Mouse (Mus musculus) left cerebral cortex, postnatal 36 days (tissue): ENCODE data around the gene Sars2. TPM values are rescaled to one million over a fixed set of nuclear protein-coding genes. Genes with fewer than 3 reads are reported as not detected.

Experiments
- DNase-seq, 2 experiments: peaks; one replicate each; pipeline ENCODE4 v3.0.0; 2021 to 2022; ENCODE audit warnings: low spot score in 2 of 2, mixed read lengths in 1 of 2
- intact Hi-C: fragments of 180-260 bp; cut with DNase I; formaldehyde crosslinking; loops from one replicate; pipeline ENCODE4 v1.15.1; 2025
- total RNA-seq, 2 experiments: library from RNA; stranded (reverse); gene quantifications; 2 replicates each; pipeline ENCODE4 v1.2.3; 2021

Sars2 gene
- total RNA-seq, 2 experiments from 2014 or later = 14.9 to 15.1 TPM

DNA sequence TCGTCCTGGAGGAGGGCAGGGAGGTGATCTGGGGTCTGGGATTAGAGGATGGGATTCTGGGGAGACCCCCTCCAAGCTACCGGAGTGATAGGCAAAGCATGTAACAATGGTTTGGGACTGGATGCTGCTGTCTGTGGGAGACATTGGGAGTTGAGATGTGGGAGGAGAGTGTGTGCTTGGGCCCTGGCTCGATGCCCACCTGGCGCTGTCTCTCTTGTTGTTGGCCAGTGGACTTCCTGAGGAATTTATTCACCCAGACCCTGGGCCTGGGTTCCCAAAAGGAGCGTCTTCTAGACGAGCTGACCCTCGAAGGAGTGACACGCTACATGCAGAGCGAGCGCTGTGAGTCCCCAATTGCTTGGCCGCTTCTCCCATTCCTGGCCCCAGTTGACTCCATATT lies 30.1 kb downstream of the Sars2 start:
- DNase-seq = no peak
- intact Hi-C loops = no loop called here

DNA sequence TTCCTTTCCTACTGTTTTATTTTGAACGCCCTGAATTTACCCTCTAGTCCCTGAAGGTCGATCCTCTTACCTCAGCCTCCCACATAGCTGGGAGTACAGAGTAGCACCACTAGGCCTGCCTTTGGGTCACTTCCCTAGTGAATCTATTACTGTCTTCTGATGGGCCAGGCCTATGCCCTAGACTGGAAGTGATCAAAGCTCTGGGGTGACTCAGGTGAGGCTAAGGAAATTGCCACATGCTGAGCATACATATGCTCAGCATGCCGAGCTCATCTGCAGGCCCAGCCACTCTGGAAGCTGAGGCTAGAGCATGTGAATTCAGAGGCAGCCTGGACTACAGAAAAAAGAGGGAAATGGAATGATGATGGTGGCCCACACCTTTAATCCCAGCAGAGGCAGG lies 31.4 kb downstream of the Sars2 start:
- DNase-seq = no peak
- intact Hi-C loops = no loop called here

DNA sequence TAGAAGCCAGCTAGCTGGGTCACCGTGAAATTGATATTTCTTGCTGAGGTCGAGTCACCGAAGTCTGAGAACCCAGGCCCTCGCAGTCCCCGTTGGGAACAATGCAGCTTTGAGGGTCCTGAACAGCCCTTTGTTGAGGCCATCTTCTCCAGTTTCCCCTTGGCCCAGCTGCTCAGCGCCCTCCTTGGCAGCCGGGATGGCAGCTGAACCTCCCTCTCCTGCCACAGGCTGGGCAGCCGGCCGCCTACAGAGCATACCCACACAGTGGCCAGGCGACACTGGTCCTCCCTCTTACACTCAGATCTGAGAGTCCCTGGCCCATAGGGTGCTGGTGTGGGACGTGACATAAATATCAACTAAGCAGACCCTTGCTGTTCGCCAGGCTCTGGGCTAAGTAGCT lies 32.4 kb downstream of the Sars2 start:
- intact Hi-C loops = no loop called here
- DNase-seq = no peak

- intact Hi-C loops = no loop called here
- DNase-seq = no peak
Observed at GRCm38 (mm10) chr7:28775129-28775528, 33.3 kb downstream of the Sars2 start.

DNA sequence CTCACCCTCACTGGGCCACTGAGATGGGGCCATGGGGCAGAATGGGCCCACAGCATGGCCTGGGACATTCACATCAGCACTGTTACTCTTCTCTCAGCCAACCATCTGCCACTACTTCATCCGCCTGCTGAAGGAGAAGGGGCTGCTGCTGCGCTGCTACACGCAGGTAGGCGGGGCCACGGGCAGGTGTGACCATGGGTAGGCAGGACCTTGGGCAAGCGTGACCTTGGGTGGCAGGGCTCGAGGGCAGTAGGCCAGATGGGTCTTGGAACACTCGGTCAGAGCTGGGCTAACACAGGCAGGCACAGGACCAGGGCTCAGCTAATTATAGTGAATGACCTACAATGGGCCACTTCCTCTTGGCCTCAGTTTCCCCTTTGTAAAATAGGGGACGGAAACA lies 37.0 kb downstream of the Sars2 start:
- no peak for DNase-seq
- intact Hi-C loops = no loop called here

DNA sequence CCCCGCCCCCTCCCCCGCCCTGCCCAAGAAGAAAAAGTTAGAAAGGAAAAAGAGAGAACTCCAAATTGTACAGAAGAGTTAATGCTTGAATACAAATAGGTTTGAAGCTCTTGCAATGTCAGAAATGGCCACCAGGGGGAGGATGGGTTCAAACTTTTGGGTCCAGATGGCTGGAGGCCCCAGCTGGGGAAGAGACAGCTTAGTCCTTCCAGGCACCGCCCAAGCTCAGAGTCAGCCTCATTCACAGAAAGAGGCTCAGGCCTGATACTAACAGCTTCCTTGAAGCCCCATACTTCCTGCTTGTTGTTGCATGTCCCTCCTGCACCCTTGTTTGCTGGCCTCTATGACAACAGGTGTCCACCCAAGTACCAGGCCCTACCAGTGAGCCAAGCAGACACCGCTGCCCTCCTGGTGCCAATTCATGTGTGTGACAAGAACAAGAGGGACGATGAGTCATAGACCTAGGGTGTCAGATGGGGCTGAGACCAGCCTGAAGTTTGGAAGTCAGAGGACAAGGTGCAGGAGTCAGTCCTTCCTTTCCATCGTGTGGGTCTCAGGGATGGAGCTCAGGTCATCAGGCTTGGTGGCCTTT lies 38.4 kb downstream of the Sars2 start:
- peak; percentile 78 to 88 for DNase-seq
- intact Hi-C loops = loop anchor here (10.0 kb wide), 1 partner anchor 255 kb away; no protein-coding TSS in a partner anchor

DNA sequence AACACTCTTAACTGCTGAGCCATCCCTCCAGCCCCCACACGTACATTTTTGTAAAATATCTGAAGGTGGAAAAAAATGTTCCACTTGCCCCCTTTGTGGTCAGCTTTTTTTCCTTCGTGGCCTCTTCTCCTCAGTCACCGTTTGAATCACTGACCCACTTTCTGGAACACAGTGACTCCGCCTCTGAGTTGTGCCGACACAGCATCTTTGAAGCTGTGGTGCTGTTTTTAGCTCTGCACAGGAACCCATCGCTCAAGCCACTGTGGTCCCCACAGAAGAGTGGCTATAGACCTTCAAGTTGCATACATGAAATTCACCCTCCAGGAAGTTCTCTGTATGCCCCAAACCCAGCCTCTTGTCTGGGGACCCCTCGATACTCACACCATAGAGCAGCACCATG lies 39.1 kb downstream of the Sars2 start:
- intact Hi-C loops = loop anchor here (10.0 kb wide), 1 partner anchor 254 kb away; no protein-coding TSS in a partner anchor
- DNase-seq = peak; percentile 32 to 33

GRCm38 (mm10) chr7:28781261-28781663 lies 39.5 kb downstream of the Sars2 start:
- intact Hi-C loops = loop anchor here (10.0 kb wide), 1 partner anchor 254 kb away; no protein-coding TSS in a partner anchor
- DNase-seq = no peak

DNA sequence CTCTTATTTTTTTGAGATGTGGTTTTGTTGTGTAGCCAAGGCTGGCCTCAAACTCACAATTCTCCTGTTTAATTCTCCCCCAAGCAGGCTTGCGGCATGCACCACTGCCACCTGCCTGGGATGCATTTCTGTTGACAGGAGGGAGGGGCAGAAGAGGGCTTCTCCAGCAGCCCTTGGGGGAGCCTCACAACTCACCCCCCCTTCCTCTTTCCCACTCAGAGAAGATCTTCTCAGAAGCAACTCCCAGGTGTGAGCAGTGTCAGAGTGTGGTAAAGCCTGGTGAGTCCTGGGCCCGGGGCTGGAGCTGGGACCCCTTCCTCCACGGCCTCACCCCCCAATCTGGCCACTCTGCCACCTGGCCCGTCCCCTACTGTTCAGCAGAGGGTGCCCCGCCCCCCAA lies 43.4 kb downstream of the Sars2 start:
- intact Hi-C loops = loop anchor here (10.0 kb wide), 1 partner anchor 250 kb away; no protein-coding TSS in a partner anchor
- no peak for DNase-seq

- intact Hi-C loops = loop anchor here (10.0 kb wide), 1 partner anchor 247 kb away; no protein-coding TSS in a partner anchor
- no peak for DNase-seq
Observed at GRCm38 (mm10) chr7:28787884-28788283, 46.1 kb downstream of the Sars2 start.

DNA sequence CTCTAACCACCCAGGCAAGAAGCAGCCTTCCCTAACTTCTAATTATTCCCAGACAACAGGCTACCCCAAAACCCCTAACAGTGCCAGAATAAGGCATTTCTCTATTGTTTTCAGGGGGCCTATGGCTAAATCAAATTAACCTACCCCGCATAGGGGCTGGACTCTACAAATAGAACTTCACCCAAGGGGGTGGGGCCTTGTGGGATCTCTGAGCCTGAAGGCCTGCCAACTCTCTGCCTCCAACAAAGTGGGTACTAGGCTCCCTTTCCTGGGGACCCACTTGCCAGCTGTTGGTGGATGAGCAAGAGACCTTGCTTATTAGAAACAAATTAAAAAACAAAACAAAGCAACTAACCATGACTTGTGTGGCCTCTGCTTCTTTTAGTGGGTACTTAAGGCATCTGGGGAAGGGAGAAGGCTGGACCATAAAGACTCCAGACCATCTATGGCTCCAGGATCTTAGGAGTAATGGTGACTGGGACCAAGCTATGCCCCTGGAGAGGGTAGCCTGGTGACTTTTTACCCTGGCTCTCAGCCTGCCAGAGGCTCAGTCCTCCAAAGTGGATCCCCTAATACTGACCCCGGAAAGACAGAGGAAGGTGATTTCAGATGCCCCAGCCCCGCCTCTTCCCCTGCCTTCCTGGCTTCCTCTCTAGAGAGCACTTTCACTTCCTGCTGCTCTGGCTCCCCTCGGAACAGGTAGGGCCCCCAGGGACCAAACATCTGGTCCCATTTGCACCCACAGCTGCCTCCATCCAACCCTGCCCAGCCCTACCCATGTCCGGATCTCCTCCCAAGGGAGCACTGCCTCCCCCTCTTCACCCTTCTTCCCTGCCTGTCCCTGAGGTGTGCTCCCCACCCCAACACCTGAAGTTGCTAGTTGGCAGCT lies 46.8 kb downstream of the Sars2 start, which contains the start of gene Rinl:
Gene Rinl (plus strand): TSS at position 663 of the 889 bp plus-strand sequence.
- intact Hi-C loops = loop anchor here (10.0 kb wide), 1 partner anchor 246 kb away; no protein-coding TSS in a partner anchor

DNA sequence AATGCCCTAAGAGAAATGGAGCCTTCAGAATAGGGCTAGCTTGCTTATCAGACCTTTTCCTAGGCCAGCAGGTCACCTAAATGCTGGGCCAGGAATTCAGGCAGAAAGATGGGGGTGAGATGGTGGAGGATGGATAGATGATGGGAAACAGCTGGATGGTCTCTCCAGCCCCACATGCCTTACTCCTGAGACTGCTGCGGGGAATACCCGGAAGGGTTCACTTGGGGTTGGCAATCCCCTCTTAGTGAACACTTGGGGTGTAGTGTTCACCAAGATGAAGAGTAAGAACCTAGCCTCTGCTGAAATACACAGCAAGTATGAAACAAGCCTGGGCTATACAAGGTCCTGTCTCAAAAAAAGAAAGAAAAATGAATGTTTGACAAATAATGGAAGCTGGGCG lies 47.4 kb downstream of the Sars2 start:
- intact Hi-C loops = loop anchor here (10.0 kb wide), 1 partner anchor 246 kb away; no protein-coding TSS in a partner anchor
- no peak for DNase-seq

More for the DNA sequence above, 46.8 kb downstream of the Sars2 start, which contains the start of gene Rinl:
- DNase-seq = no peak

GRCm38 (mm10) chr7:28790066-28790806 lies 48.4 kb downstream of the Sars2 start:
- intact Hi-C loops = no loop called here
- DNase-seq = no peak

DNA sequence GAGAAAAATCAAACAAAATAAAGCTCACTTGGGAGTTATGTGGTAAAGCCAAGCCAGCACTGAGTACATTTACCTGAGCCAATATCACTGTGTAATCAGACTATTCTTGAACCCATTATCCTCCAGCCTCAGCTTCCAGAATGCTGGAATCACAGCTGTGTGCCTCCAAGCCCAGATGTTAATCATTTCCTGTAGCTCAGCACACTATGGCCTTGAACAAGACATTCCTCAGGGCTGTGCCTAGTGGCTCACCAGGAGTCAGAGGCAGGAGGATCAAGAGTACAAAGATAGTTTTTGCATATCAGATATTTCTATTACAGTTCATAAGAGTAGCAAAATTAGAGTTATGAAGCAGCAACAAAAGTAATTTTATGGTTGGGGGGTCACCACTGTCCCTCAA lies 49.9 kb downstream of the Sars2 start:
- intact Hi-C loops = no loop called here
- no peak for DNase-seq

DNA sequence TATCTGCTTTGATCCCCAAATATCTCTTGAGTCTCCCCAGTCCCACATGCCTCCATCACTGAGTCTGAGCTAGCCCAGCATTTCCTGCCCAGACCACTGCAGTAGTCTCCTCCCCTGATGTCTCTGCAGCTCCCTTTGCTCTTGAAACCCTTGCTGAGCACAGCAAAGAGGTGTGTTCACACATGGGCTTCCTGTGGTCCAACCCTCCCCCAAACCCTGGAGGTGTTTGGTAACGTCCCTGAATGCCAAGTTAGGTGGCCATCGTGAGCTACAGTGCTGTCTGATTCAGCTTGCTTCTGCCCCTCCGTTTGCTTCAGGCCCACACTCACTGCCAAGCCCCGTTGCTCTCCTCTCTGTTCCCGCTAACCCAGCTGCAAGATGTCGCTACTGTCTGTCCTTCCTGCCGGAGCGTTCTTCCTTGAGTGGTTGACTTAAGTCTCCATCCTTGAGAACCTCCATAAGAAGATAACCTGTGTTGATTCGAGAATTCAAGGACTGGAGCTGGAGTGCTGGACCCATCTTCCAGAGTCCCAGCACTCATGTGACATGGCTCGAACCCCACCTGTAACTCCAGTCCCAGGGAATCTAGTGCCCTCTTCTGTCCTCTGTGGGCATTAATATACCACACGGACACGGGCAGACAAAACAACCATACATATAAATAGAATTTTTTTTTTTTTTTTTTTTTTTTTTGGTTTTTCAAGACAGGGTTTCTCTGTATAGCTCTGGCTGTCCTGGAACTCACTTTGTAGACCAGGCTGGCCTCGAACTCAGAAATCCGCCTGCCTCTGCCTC lies 50.8 kb downstream of the Sars2 start:
- DNase-seq = no peak
- intact Hi-C loops = no loop called here

GRCm38 (mm10) chr7:28793834-28794233 lies 52.0 kb downstream of the Sars2 start:
- DNase-seq = no peak
- intact Hi-C loops = no loop called here

DNA sequence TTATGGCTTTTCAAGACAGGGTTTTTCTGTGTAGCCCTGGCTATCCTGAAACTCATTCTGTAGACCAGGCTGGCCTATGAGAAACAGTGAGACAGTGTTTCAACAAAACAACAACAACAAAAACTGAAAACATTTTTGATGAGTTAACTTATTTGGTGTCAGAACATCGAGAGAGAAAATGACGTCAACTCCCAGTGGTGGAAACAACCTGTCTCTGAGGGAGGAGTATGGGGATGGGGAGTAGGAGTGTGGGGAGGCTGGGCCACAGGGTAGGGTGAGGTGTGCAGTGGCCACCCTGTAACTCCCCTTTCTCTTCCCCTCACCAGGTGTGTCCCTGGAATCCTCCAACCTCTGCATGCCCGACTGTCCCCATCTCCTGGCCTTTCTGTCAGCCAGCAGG lies 52.7 kb downstream of the Sars2 start:
- no peak for DNase-seq
- intact Hi-C loops = no loop called here

DNA sequence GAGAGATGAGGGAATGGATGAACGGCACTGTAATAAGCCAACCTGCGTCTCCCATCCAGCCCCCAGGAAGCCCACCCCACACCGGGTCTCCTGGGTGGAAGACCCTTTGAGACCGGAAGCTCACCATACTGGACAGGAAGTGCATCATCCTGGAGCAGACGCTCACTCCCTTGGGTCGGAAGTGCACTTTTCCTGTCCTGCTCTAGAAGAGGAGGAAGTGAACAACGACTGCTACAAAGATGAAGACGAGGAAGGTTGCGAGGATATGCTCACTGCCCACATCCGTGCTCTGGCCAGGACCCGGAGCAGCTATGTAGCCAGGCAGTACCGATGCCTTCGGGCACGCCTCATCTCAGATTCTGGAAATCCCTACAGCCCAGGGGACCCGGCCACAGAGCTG lies 54.0 kb downstream of the Sars2 start:
- intact Hi-C loops = loop anchor here (2.0 to 5.0 kb wide), 2 partner anchors 71 to 176 kb away; no protein-coding TSS in a partner anchor
- DNase-seq = no peak

- intact Hi-C loops = loop anchor here (2.0 to 5.0 kb wide), 2 partner anchors 70 to 176 kb away; no protein-coding TSS in a partner anchor
- peak; percentile 75 for DNase-seq
Observed at GRCm38 (mm10) chr7:28796562-28796975, 54.8 kb downstream of the Sars2 start.
